Mouse (Mus musculus) neural tube, embryonic 14.5 days (tissue): ENCODE measurements around the gene Eif3b. TPM values are rescaled to one million over a fixed set of nuclear protein-coding genes. Genes with fewer than 3 reads are reported as not detected.

ENCODE experiments used
- ATAC-seq: fragments of 200-750 bp; cut with Nextera tagmentation; 2 replicates; pipeline ENCODE4 v1.8.0; 2017; ENCODE audit warnings: low read depth, mild to moderate bottlenecking, moderate TSS enrichment, moderate library complexity
- H3K27ac ChIP-seq: fragments of 300-500 bp; sonication (generic); 2 replicates; pipeline ENCODE4 v1.5.1; 2014; ENCODE audit warnings: low read depth, mild to moderate bottlenecking, control low read depth, low read length, moderate library complexity, mixed read lengths
- H3K27me3 ChIP-seq: fragments of 300-500 bp; sonication (generic); 2 replicates; pipeline ENCODE4 v1.6.1; 2014; ENCODE audit warnings: low read length; ENCODE audit not compliant: control insufficient read depth, insufficient read depth
- H3K36me3 ChIP-seq: fragments of 300-500 bp; sonication (generic); 2 replicates; pipeline ENCODE4 v1.6.1; 2014; ENCODE audit warnings: low read length, mixed read lengths; ENCODE audit not compliant: control insufficient read depth, insufficient read depth
- H3K4me1 ChIP-seq: fragments of 300-500 bp; sonication (generic); 2 replicates; pipeline ENCODE4 v1.6.1; 2014; ENCODE audit warnings: low read length; ENCODE audit not compliant: control insufficient read depth, insufficient read depth
- H3K4me2 ChIP-seq: fragments of 300-500 bp; sonication (generic); 2 replicates; pipeline ENCODE4 v1.6.1; 2014; ENCODE audit warnings: mild to moderate bottlenecking, low read depth, low read length, control low read depth
- H3K4me3 ChIP-seq: fragments of 300-500 bp; sonication (generic); 2 replicates; pipeline ENCODE4 v1.5.1; 2014; ENCODE audit warnings: low read depth, low read length, control low read depth, mixed read lengths
- H3K9ac ChIP-seq: fragments of 300-500 bp; sonication (generic); replicated peaks from 2 replicates; pipeline ENCODE4 v1.6.1; 2014; ENCODE audit warnings: low read depth, mild to moderate bottlenecking, control low read depth, low read length, mixed read lengths
- H3K9me3 ChIP-seq: fragments of 300-500 bp; sonication (generic); 2 replicates; pipeline ENCODE4 v1.6.1; 2016; ENCODE audit warnings: low read length; ENCODE audit not compliant: control insufficient read depth
- WGBS: fragments of 180-500 bp; shearing (Covaris S2); extraction: QIAGEN DNeasy Blood & Tissue Kit; methylation state at CpG from one replicate; pipeline ENCODE4 v1.1.7; 2014; 5-methylcytosine and 5-hydroxymethylcytosine counted together
- polyA plus RNA-seq: library from polyadenylated mRNA; unstranded; fragments of >200 nt; fragmentation: Nextera tagmentation; extraction: Ambion mirVana; gene quantifications from 2 replicates; pipeline ENCODE4 v1.2.1, GENCODE M21; 2014

Eif3b gene
- polyA plus RNA-seq, 1 experiment from 2014 or later, result 83.9 TPM

GRCm38 (mm10) chr5:140389647-140390046 is 29.5 kb upstream of the Eif3b start:
- Histone ChIP-seq H3K9me3 (no peaks in the 10 kb centered on the region), H3K36me3 (no peaks in the 10 kb centered on the region), H3K27ac (peak overlapping the region; percentile 28; the same call in 1 of the 2 replicates), H3K27me3 (no peaks in the 10 kb centered on the region), H3K9ac (no peak overlapping the region), H3K4me2 (peak overlapping the region; percentile 99), H3K4me1 (peaks cover 8% of the 10 kb centered on the region; the same call in 1 of the 2 replicates), H3K4me3 (peak overlapping the region; percentile 63)
- peak; percentile 25; the same call in 1 of the 2 replicates for ATAC-seq
- 56% methylated on average over 3 of the region's 3 CpGs for WGBS

GRCm38 (mm10) chr5:140391435-140391834 is 27.7 kb upstream of the Eif3b start:
- Histone ChIP-seq H3K9ac (no peak overlapping the region), H3K4me1 (peaks cover 8% of the 10 kb centered on the region; the same call in 1 of the 2 replicates), H3K4me2 (no peak overlapping the region), H3K9me3 (no peaks in the 10 kb centered on the region), H3K27ac (no peak overlapping the region), H3K36me3 (no peaks in the 10 kb centered on the region), H3K27me3 (no peaks in the 10 kb centered on the region), H3K4me3 (no peak overlapping the region)
- no peak for ATAC-seq
- WGBS, result 73% methylated on average over 1 of the region's 1 CpGs

DNA sequence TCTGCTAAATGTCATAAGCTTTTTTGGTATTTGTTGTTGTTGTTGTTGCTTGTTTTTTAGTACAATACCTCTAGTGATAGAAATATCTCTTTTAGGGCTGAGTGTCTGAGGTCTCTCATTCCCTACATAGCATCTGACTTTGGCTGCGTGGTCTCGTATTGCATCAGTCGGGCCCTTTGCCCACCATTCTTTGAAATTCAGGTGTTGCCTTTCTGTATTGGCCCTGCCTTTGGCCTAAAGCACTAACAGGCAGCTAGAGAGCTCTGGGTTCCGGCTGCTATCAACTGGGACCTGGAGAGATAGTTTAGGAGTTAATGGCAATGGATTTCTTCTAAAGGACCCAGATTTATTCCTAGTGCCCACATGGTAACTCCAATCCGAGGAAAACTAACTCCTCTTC is 27.1 kb upstream of the Eif3b start:
- WGBS, result 89% methylated on average over 5 of the region's 5 CpGs
- Histone ChIP-seq H3K27ac (no peak overlapping the region), H3K9ac (no peak overlapping the region), H3K27me3 (no peaks in the 10 kb centered on the region), H3K4me1 (peaks cover 8% of the 10 kb centered on the region; the same call in 1 of the 2 replicates), H3K4me3 (no peak overlapping the region), H3K4me2 (no peak overlapping the region), H3K36me3 (no peaks in the 10 kb centered on the region), H3K9me3 (no peaks in the 10 kb centered on the region)
- ATAC-seq, result no peak

GRCm38 (mm10) chr5:140392701-140393100 is 26.4 kb upstream of the Eif3b start:
- H3K27me3 ChIP-seq, result no peaks in the 10 kb centered on the region
- H3K4me1 ChIP-seq, result peaks cover 4% of the 10 kb centered on the region; the same call in 1 of the 2 replicates
- H3K36me3 ChIP-seq, result no peaks in the 10 kb centered on the region
- ATAC-seq, result no peak
- WGBS, result 89% methylated on average over 3 of the region's 3 CpGs
- H3K9me3 ChIP-seq, result no peaks in the 10 kb centered on the region
- no peak overlapping the region for H3K4me2 ChIP-seq
- H3K9ac ChIP-seq, result no peak overlapping the region
- H3K4me3 ChIP-seq, result no peak overlapping the region
- H3K27ac ChIP-seq, result no peak overlapping the region

DNA sequence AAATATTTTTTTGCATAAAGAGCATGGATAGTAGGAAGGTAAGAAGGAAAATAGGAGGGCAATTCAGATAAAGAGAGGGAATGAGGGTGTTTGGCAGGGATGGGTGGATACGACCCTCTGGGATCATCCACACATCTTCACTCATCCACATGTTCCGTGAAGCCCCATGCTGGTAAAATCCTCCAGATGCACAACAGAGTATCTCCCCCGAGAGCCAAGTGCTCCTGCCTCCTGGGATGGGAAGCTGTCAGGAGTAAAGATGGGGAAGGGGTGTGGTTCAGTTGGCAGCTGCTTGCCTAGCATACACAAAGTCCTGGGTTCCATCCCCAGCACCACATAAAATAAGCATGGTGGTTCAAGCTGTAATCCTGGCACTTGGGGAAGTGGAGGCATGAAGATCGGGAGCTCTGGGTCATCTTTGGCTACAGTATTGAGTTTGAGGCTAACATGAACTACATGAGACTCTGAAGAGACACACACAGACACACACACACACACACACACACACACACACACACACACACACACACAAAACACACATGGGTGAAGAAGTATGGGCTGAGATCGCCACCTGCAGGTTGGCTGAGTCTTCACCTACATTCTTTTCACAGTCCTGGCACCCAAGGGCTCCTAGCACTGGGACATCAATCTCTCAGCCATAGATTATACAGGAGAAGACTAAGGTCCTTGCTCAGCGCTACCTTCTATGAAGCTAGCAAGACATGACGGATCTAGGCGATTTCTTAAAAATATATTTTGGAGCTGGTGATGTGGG is 22.8 kb upstream of the Eif3b start:
- Histone ChIP-seq H3K27ac (no peak overlapping the region), H3K27me3 (no peaks in the 10 kb centered on the region), H3K4me2 (no peak overlapping the region), H3K9me3 (no peaks in the 10 kb centered on the region), H3K36me3 (no peaks in the 10 kb centered on the region), H3K9ac (no peak overlapping the region), H3K4me3 (no peak overlapping the region), H3K4me1 (no peaks in the 10 kb centered on the region)
- 66% methylated on average over 8 of the region's 8 CpGs for WGBS
- no peak for ATAC-seq

GRCm38 (mm10) chr5:140402640-140403270 is 16.4 kb upstream of the Eif3b start:
- no peaks in the 10 kb centered on the region for H3K27me3 ChIP-seq
- 87% methylated on average over 4 of the region's 4 CpGs for WGBS
- H3K4me1 ChIP-seq, result no peaks in the 10 kb centered on the region
- no peak overlapping the region for H3K4me3 ChIP-seq
- H3K9ac ChIP-seq, result no peak overlapping the region
- no peak overlapping the region for H3K4me2 ChIP-seq
- no peaks in the 10 kb centered on the region for H3K36me3 ChIP-seq
- no peak for ATAC-seq
- no peaks in the 10 kb centered on the region for H3K9me3 ChIP-seq
- H3K27ac ChIP-seq, result no peak overlapping the region

- no peak overlapping the region for H3K27ac ChIP-seq
- H3K4me1 ChIP-seq, result no peaks in the 10 kb centered on the region
- no peak overlapping the region for H3K4me3 ChIP-seq
- WGBS, result 86% methylated on average over 6 of the region's 6 CpGs
- ATAC-seq, result no peak
- H3K9me3 ChIP-seq, result no peaks in the 10 kb centered on the region
- H3K27me3 ChIP-seq, result no peaks in the 10 kb centered on the region
- no peak overlapping the region for H3K4me2 ChIP-seq
- no peaks in the 10 kb centered on the region for H3K36me3 ChIP-seq
- no peak overlapping the region for H3K9ac ChIP-seq
Observed at GRCm38 (mm10) chr5:140405126-140405525, 14.0 kb upstream of the Eif3b start.

DNA sequence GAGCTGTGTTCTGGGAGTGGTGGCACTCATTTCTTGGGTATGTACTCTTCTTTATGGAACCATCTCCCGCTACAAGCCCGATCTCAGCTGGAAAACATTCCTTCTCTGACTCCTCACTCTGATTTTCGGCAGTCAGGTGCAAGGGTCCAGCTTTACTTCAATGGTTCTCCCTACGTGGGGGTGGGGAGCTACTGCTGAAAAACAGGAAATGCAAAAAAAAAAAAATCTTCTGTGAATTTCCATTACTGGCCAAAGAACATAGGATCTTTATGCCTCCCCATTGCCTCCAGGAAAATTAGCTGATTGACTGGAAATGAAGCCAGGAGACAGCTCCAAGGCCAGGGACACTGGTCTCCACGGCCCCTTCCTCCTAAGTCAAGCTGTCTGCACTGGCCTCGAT is 12.5 kb upstream of the Eif3b start:
- Histone ChIP-seq H3K4me2 (no peak overlapping the region), H3K27me3 (no peaks in the 10 kb centered on the region), H3K27ac (no peak overlapping the region), H3K9me3 (no peaks in the 10 kb centered on the region), H3K36me3 (no peaks in the 10 kb centered on the region), H3K4me1 (no peaks in the 10 kb centered on the region), H3K9ac (no peak overlapping the region), H3K4me3 (no peak overlapping the region)
- WGBS, result 80% methylated on average over 6 of the region's 6 CpGs
- ATAC-seq, result no peak

DNA sequence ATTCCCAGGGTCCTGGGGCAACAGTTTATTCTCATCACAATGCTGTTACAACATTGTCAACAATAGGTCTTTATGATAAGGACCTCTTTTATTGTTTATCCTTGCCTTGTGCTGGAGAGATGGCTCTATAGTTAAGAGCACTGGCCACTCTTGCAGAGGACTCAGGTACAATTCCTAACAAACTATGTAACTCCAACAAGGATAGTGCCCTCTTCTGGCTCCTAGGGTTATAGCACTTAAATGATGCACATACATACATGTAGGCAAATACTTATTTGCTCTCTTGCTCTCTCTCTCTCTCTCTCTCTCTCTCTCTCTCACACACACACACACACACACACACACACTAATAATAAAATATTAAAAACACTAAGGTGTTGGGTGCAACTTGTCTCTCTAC is 10.3 kb upstream of the Eif3b start:
- Histone ChIP-seq H3K27me3 (no peaks in the 10 kb centered on the region), H3K36me3 (no peaks in the 10 kb centered on the region), H3K9me3 (no peaks in the 10 kb centered on the region), H3K4me1 (no peaks in the 10 kb centered on the region), H3K4me3 (no peak overlapping the region), H3K9ac (no peak overlapping the region), H3K27ac (no peak overlapping the region), H3K4me2 (no peak overlapping the region)
- ATAC-seq, result no peak
